Mouse (Mus musculus) ES-E14 (cell line): Measurements from ENCODE around the gene Retn.

ENCODE experiments used
- CHD2 ChIP-seq: IDR thresholded peaks from 2 replicates; pipeline ENCODE4 v1.6.1; 2014; ENCODE audit warnings: mild to moderate bottlenecking, low read depth, low read length, inconsistent platforms
- HCFC1 ChIP-seq: IDR thresholded peaks from 2 replicates; pipeline ENCODE4 v1.6.1; 2012; ENCODE audit warnings: low read length, inconsistent platforms, borderline replicate concordance; ENCODE audit not compliant: insufficient read depth
- MAFK ChIP-seq: IDR thresholded peaks from 2 replicates; pipeline ENCODE4 v1.6.1; 2014; ENCODE audit warnings: mild to moderate bottlenecking, low read depth, low read length, inconsistent platforms; ENCODE audit not compliant: insufficient read depth
- ZC3H11A ChIP-seq: IDR thresholded peaks from 2 replicates; pipeline ENCODE4 v1.6.1; 2012; ENCODE audit warnings: low read depth, mild to moderate bottlenecking, inconsistent platforms, low read length, borderline replicate concordance
- ZNF384 ChIP-seq: IDR thresholded peaks from 2 replicates; pipeline ENCODE4 v1.6.1; 2012; ENCODE audit warnings: low read depth, low read length, inconsistent platforms

- no peak for TF ChIP-seq ZC3H11A
- no peak for TF ChIP-seq CHD2
- TF ChIP-seq HCFC1: no peak
- TF ChIP-seq MAFK: no peak
- no peak for TF ChIP-seq ZNF384
Measured at GRCm38 (mm10) chr8:3609816-3610150, 45.8 kb upstream of the Retn start.
